Mouse (Mus musculus) layer of hippocampus, postnatal 36 days (tissue): ENCODE results near the gene Fancd2. TPM values are rescaled to one million over a fixed set of nuclear protein-coding genes. Genes with fewer than 3 reads are reported as not detected.

Experiments
- DNase-seq, 2 experiments: peaks; one replicate each; pipeline ENCODE4 v3.0.0; 2022
- total RNA-seq, 2 experiments: library from RNA; stranded (reverse); gene quantifications; 2 replicates each; pipeline ENCODE4 v1.2.3; 2021

Fancd2 gene
- total RNA-seq, 2 experiments from 2014 or later, result 1.9 to 2.5 TPM

GRCm38 (mm10) chr6:113523420-113523819 lies 8.1 kb upstream of the Fancd2 start:
- no peak for DNase-seq

GRCm38 (mm10) chr6:113531840-113532404 lies 440 bp downstream of the Fancd2 start:
- DNase-seq, result no peak

- no peak for DNase-seq
Measured at GRCm38 (mm10) chr6:113534886-113535285, 3.4 kb downstream of the Fancd2 start.

- DNase-seq, result no peak
Measured at GRCm38 (mm10) chr6:113541610-113542009, 10.1 kb downstream of the Fancd2 start.

GRCm38 (mm10) chr6:113543906-113544481 lies 12.5 kb downstream of the Fancd2 start:
- no peak for DNase-seq

- DNase-seq, result no peak
Measured at GRCm38 (mm10) chr6:113559736-113560135, 28.3 kb downstream of the Fancd2 start.

GRCm38 (mm10) chr6:113564557-113564956 lies 33.1 kb downstream of the Fancd2 start:
- DNase-seq, result no peak

- DNase-seq, result peak in 1 of 2 experiments; percentile 26
Measured at GRCm38 (mm10) chr6:113576044-113576443, 44.6 kb downstream of the Fancd2 start.

GRCm38 (mm10) chr6:113579306-113579705 lies 47.8 kb downstream of the Fancd2 start:
- DNase-seq, result no peak

- no peak for DNase-seq
Measured at GRCm38 (mm10) chr6:113583023-113583422, 51.5 kb downstream of the Fancd2 start.

GRCm38 (mm10) chr6:113585065-113585464 lies 53.6 kb downstream of the Fancd2 start:
- no peak for DNase-seq

- no peak for DNase-seq
Measured at GRCm38 (mm10) chr6:113586466-113587183, 55.1 kb downstream of the Fancd2 start.

GRCm38 (mm10) chr6:113592637-113593036 lies 61.2 kb downstream of the Fancd2 start:
- DNase-seq, result no peak

GRCm38 (mm10) chr6:113597945-113598344 lies 66.5 kb downstream of the Fancd2 start:
- DNase-seq, result no peak

- DNase-seq, result no peak
Measured at GRCm38 (mm10) chr6:113599833-113600232, 68.4 kb downstream of the Fancd2 start.

- DNase-seq, result no peak
Measured at GRCm38 (mm10) chr6:113600543-113601139, 69.2 kb downstream of the Fancd2 start, which contains the start of gene Fancd2os. Gene Fancd2os (minus strand): TSS chr6:113600715.

- DNase-seq, result no peak
Measured at GRCm38 (mm10) chr6:113602821-113603220, 71.3 kb downstream of the Fancd2 start.

GRCm38 (mm10) chr6:113603993-113604392 lies 72.5 kb downstream of the Fancd2 start:
- DNase-seq, result peak in 1 of 2 experiments; percentile 25

GRCm38 (mm10) chr6:113604432-113605223 lies 73.1 kb downstream of the Fancd2 start, which contains the start of gene Brk1:
Gene Brk1 (plus strand): TSS chr6:113604772.
- peak; percentile 89 to 90 for DNase-seq

GRCm38 (mm10) chr6:113605224-113605545 lies 73.7 kb downstream of the Fancd2 start:
- no peak for DNase-seq

- no peak for DNase-seq
Measured at GRCm38 (mm10) chr6:113608871-113609270, 77.4 kb downstream of the Fancd2 start.

- no peak for DNase-seq
Measured at GRCm38 (mm10) chr6:113609293-113609692, 77.8 kb downstream of the Fancd2 start.
